Mouse (Mus musculus) MEL (cell line): ENCODE measurements around the gene Epb42. TPM values are rescaled to one million over a fixed set of nuclear protein-coding genes. Genes with fewer than 3 reads are reported as not detected.

Source experiments
- DNase-seq: peaks from one replicate; pipeline ENCODE4 v3.0.0; 2011; ENCODE audit warnings: low read depth, low spot score
- H3K27ac ChIP-seq: 2 replicates; pipeline ENCODE4 v1.5.1; 2012; ENCODE audit warnings: low read depth, mild to moderate bottlenecking, control low read depth, low read length, moderate library complexity; ENCODE audit not compliant: control insufficient read depth
- H3K27me3 ChIP-seq, 2 experiments: fragments of 150-350 bp in 1 of 2; sonication (generic) in 1 of 2; 2 replicates each; pipeline ENCODE4 v1.6.1; 2012; ENCODE audit warnings: low read length in 2 of 2, mild to moderate bottlenecking in 2 of 2, improper control_type of control experiment in 1 of 2, moderate library complexity in 1 of 2; ENCODE audit not compliant: insufficient read depth in 2 of 2, control insufficient read depth in 1 of 2
- H3K36me3 ChIP-seq, 2 experiments: 2 replicates each; pipeline ENCODE4 v1.6.1; 2012 to 2014; ENCODE audit warnings: low read length in 2 of 2, improper control_type of control experiment in 1 of 2, inconsistent platforms in 1 of 2, mild to moderate bottlenecking in 1 of 2; ENCODE audit not compliant: insufficient read depth in 2 of 2, control insufficient read depth in 1 of 2
- H3K4me1 ChIP-seq, 2 experiments: fragments of 150-350 bp in 1 of 2; sonication (generic) in 1 of 2; 2 replicates each; pipeline ENCODE4 v1.6.1; 2012; ENCODE audit warnings: low read length in 2 of 2, improper control_type of control experiment in 1 of 2, mild to moderate bottlenecking in 1 of 2; ENCODE audit not compliant: insufficient read depth in 2 of 2, control insufficient read depth in 1 of 2
- H3K4me3 ChIP-seq, 2 experiments: fragments of 150-350 bp in 1 of 2; sonication (generic) in 1 of 2; 2 replicates each; pipeline ENCODE4 v1.5.1; 2012; ENCODE audit warnings: low read depth in 2 of 2, low read length in 2 of 2, mild to moderate bottlenecking in 2 of 2, moderate library complexity in 2 of 2, control low read depth in 1 of 2, improper control_type of control experiment in 1 of 2; ENCODE audit not compliant: control insufficient read depth in 1 of 2, insufficient read depth in 1 of 2
- H3K79me2 ChIP-seq: 2 replicates; pipeline ENCODE4 v1.6.1; 2012; ENCODE audit warnings: mild to moderate bottlenecking, low read length, moderate library complexity; ENCODE audit not compliant: control insufficient read depth, poor library complexity, insufficient read depth
- H3K9ac ChIP-seq: 2 replicates; pipeline ENCODE4 v1.6.1; 2012; ENCODE audit warnings: low read depth, mild to moderate bottlenecking, control low read depth, low read length, moderate library complexity; ENCODE audit not compliant: control insufficient read depth, poor library complexity, severe bottlenecking
- H3K9me3 ChIP-seq: fragments of 150-350 bp; sonication (generic); replicated peaks from 2 replicates; pipeline ENCODE4 v1.6.1; 2012; ENCODE audit warnings: mild to moderate bottlenecking, low read length, improper control_type of control experiment, moderate library complexity; ENCODE audit not compliant: insufficient read depth
- BHLHE40 ChIP-seq: IDR thresholded peaks from 2 replicates; pipeline ENCODE4 v1.6.1; 2012; ENCODE audit warnings: low read depth, mild to moderate bottlenecking, inconsistent platforms, low read length, improper control_type of control experiment, borderline replicate concordance
- CHD2 ChIP-seq: IDR thresholded peaks from 2 replicates; pipeline ENCODE4 v1.6.1; 2011; ENCODE audit warnings: low read length, improper control_type of control experiment
- E2F4 ChIP-seq: IDR thresholded peaks from 2 replicates; pipeline ENCODE4 v1.6.1; 2011; ENCODE audit warnings: low read depth, low read length, improper control_type of control experiment, borderline replicate concordance
- ELF1 ChIP-seq: IDR thresholded peaks from 2 replicates; pipeline ENCODE4 v1.6.1; 2014; ENCODE audit warnings: low read depth, mild to moderate bottlenecking, inconsistent platforms, low read length, improper control_type of control experiment, moderate library complexity
- EP300 ChIP-seq, 2 experiments: IDR thresholded peaks; 2 replicates each; pipeline ENCODE4 v1.6.1; 2011; ENCODE audit warnings: improper control_type of control experiment in 2 of 2, low read length in 2 of 2, low read depth in 1 of 2, mild to moderate bottlenecking in 1 of 2
- ETS1 ChIP-seq: IDR thresholded peaks from 2 replicates; pipeline ENCODE4 v1.6.1; 2012; ENCODE audit warnings: low read depth, mild to moderate bottlenecking, inconsistent platforms, low read length, improper control_type of control experiment, moderate library complexity
- GABPA ChIP-seq: IDR thresholded peaks from 2 replicates; pipeline ENCODE4 v1.6.1; 2012; ENCODE audit warnings: low read depth, mild to moderate bottlenecking, inconsistent platforms, low read length, improper control_type of control experiment, moderate library complexity
- GATA1 ChIP-seq: IDR thresholded peaks from 2 replicates; pipeline ENCODE4 v1.6.1; 2011; ENCODE audit warnings: low read depth, low read length, improper control_type of control experiment
- JUND ChIP-seq: IDR thresholded peaks from 2 replicates; pipeline ENCODE4 v1.6.1; 2011; ENCODE audit warnings: low read depth, mild to moderate bottlenecking, improper control_type of control experiment, low read length
- KAT2A ChIP-seq: conservative IDR thresholded peaks from 2 replicates; pipeline ENCODE4 v1.6.1; 2012; ENCODE audit warnings: low read depth, low read length, improper control_type of control experiment, inconsistent platforms
- MAX ChIP-seq: IDR thresholded peaks from 2 replicates; pipeline ENCODE4 v1.6.1; 2011; ENCODE audit warnings: low read length, improper control_type of control experiment
- MXI1 ChIP-seq: IDR thresholded peaks from 2 replicates; pipeline ENCODE4 v1.6.1; 2011; ENCODE audit warnings: mild to moderate bottlenecking, low read depth, low read length, improper control_type of control experiment
- RCOR1 ChIP-seq: IDR thresholded peaks from 2 replicates; pipeline ENCODE4 v1.6.1; 2012; ENCODE audit warnings: low read depth, mild to moderate bottlenecking, inconsistent platforms, low read length, improper control_type of control experiment
- SIN3A ChIP-seq: IDR thresholded peaks from 2 replicates; pipeline ENCODE4 v1.6.1; 2012; ENCODE audit warnings: low read length, improper control_type of control experiment, inconsistent platforms
- TAL1 ChIP-seq: IDR thresholded peaks from 2 replicates; pipeline ENCODE4 v1.6.1; 2012; ENCODE audit warnings: mild to moderate bottlenecking, inconsistent platforms, low read length, moderate library complexity, mixed read lengths
- TCF12 ChIP-seq: IDR thresholded peaks from 2 replicates; pipeline ENCODE4 v1.6.1; 2014; ENCODE audit warnings: low read depth, mild to moderate bottlenecking, inconsistent platforms, low read length, improper control_type of control experiment, moderate library complexity
- UBTF ChIP-seq: IDR thresholded peaks from 2 replicates; pipeline ENCODE4 v1.6.1; 2012; ENCODE audit warnings: low read depth, mild to moderate bottlenecking, inconsistent platforms, low read length, improper control_type of control experiment, moderate library complexity, borderline replicate concordance; ENCODE audit not compliant: insufficient read depth
- ZNF384 ChIP-seq: IDR thresholded peaks from 2 replicates; pipeline ENCODE4 v1.6.1; 2012; ENCODE audit warnings: low read depth, mild to moderate bottlenecking, inconsistent platforms, low read length, improper control_type of control experiment
- polyA plus RNA-seq, 2 experiments: library from polyadenylated mRNA; stranded (reverse) in 1 of 2; unstranded in 1 of 2; fragments of >175 nt in 1 of 2; fragments of >200 nt in 1 of 2; gene quantifications; 2 replicates each; pipeline versions ENCODE4 v1.2.1 to v1.2.4; 2012; ENCODE audit warnings: low replicate concordance in 2 of 2, low read depth in 1 of 2; ENCODE audit not compliant: insufficient read length in 2 of 2, insufficient read depth in 1 of 2, missing spikeins in 1 of 2
- total RNA-seq: library from RNA; depleted of rRNA; stranded (reverse); fragments of 300-350 nt; gene quantifications from 2 replicates; pipeline ENCODE4 v1.2.3, GENCODE M21; 2012

The Epb42 gene
- total and polyA plus RNA-seq, 3 experiments, result 2.3 to 2.9 TPM; not detected in 1

GRCm38 (mm10) chr2:121054060-121054459 lies 17.2 kb upstream of the Epb42 start:
- H3K9me3 ChIP-seq, result no peaks in the 10 kb centered on the region
- H3K9ac ChIP-seq, result no peak overlapping the region
- H3K27me3 ChIP-seq, result no peaks in the 10 kb centered on the region; a peak in 2 of 4 replicates
- peak; percentile 66 for DNase-seq
- peaks cover 20 to 33% of the 10 kb centered on the region in 2 experiments for H3K4me1 ChIP-seq
- peak; percentile 14; the same call in 1 of the 2 replicates for TF ChIP-seq ELF1
- peak; percentile 89 for TF ChIP-seq GATA1
- no peak for TF ChIP-seq ZNF384
- TF ChIP-seq E2F4, result no peak
- TF ChIP-seq ETS1, result peak; percentile 62
- TF ChIP-seq TCF12, result peak; percentile 83; the same call in 1 of the 2 replicates
- peak; percentile 52; the same call in 1 of the 2 replicates for TF ChIP-seq SIN3A
- TF ChIP-seq UBTF, result no peak
- no peak for TF ChIP-seq MAX
- TF ChIP-seq RCOR1, result peak; percentile 47
- TF ChIP-seq EP300 (IDR thresholded peaks at IDR 0.05; ENCODE audit: low read depth in 1 of 2, low read length in 2 of 2), result peak; percentile 88 to 89
- no peak for TF ChIP-seq JUND
- TF ChIP-seq TAL1, result no peak
- TF ChIP-seq, all 39 proteins: peak for 7
- H3K79me2 ChIP-seq, result no peaks in the 10 kb centered on the region
- no peak overlapping the region for H3K4me3 ChIP-seq
- peaks cover 0 to 18% of the 10 kb centered on the region in 2 experiments; a peak in 2 of 4 replicates for H3K36me3 ChIP-seq
- H3K27ac ChIP-seq, result peak overlapping the region; percentile 0; the same call in 1 of the 2 replicates

- Histone ChIP-seq H3K27me3 (no peaks in the 10 kb centered on the region), H3K27ac (no peak overlapping the region), H3K9me3 (no peaks in the 10 kb centered on the region), H3K9ac (no peak overlapping the region), H3K79me2 (no peaks in the 10 kb centered on the region), H3K4me3 (no peak overlapping the region), H3K36me3 (peaks cover 0 to 16% of the 10 kb centered on the region in 2 experiments; a peak in 2 of 4 replicates), H3K4me1 (peaks cover 20 to 28% of the 10 kb centered on the region in 2 experiments)
- TF ChIP-seq BHLHE40, result no peak
- no peak for TF ChIP-seq KAT2A
- TF ChIP-seq GABPA, result no peak
- no peak for TF ChIP-seq MXI1
- TF ChIP-seq CHD2, result no peak
- DNase-seq, result no peak
These were observed 15.3 kb upstream of the Epb42 start for GRCm38 (mm10) chr2:121052176-121052575.
